Mouse (Mus musculus) E14TG2a.4 (cell line): ENCODE data around the gene Zbtb8a.

ENCODE experiments used
- CTCF ChIP-seq: conservative IDR thresholded peaks from 2 replicates; pipeline ENCODE4 v1.5.1; 2014; ENCODE audit warnings: low read length
- NANOG ChIP-seq: IDR thresholded peaks from 2 replicates; pipeline ENCODE4 v1.6.1; 2014; ENCODE audit warnings: borderline replicate concordance, low read length, mixed read lengths
- POU5F1 ChIP-seq: IDR thresholded peaks from 2 replicates; pipeline ENCODE4 v1.6.1; 2014; ENCODE audit warnings: low read length, borderline replicate concordance

DNA sequence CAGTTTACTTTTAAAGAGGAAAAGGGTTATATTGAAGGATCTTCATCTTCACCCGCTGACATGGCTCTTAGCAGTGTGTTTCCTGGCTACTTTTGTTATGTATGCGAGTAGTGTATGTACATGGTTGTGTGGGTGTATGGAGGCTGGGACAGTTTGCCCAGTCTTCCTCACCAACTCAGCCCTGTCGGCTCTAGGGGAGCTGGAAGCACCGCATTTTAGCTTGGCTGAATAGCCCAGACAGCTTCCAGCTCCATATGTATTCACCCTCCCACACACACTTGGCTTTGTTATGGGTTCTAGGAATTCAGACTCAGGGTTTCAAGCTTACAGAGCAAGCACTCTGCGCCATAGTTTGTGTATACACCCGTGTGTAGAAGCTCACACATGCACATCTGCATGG lies 26.8 kb downstream of the Zbtb8a start:
- no peak for TF ChIP-seq CTCF
- no peak for TF ChIP-seq POU5F1
- no peak for TF ChIP-seq NANOG
